Mouse (Mus musculus) cerebellum, adult 2 months (tissue): ENCODE measurements around the gene Myof.

Source experiments
- CTCF ChIP-seq: fragments of 200-500 bp; IDR thresholded peaks from 2 replicates; pipeline ENCODE4 v1.5.1; 2011; ENCODE audit warnings: low read depth, mild to moderate bottlenecking, control low read depth, low read length, moderate library complexity, borderline replicate concordance; ENCODE audit not compliant: insufficient read depth
- POLR2A ChIP-seq: fragments of 200-500 bp; IDR thresholded peaks from 2 replicates; pipeline ENCODE4 v1.6.1; 2011; ENCODE audit warnings: low read length, control low read depth, borderline replicate concordance; ENCODE audit not compliant: insufficient read depth

- no peak for TF ChIP-seq POLR2A
- TF ChIP-seq CTCF, result no peak
These were observed 31.7 kb upstream of the Myof start for GRCm38 (mm10) chr19:38075051-38075450.
